Mouse (Mus musculus) heart, embryonic 16.5 days (tissue): ENCODE data around the gene Rnf133. TPM values are rescaled to one million over a fixed set of nuclear protein-coding genes. Genes with fewer than 3 reads are reported as not detected.

ENCODE experiments used
- ATAC-seq: fragments of 200-750 bp; cut with Nextera tagmentation; replicated peaks from 2 replicates; pipeline ENCODE4 v1.8.0; 2017; ENCODE audit warnings: moderate number of reproducible peaks; ENCODE audit not compliant: insufficient read depth, low FRiP score; ENCODE audit errors: extremely low read depth
- H3K27ac ChIP-seq: fragments of 300-500 bp; sonication (generic); 2 replicates; pipeline ENCODE4 v1.5.1; 2014; ENCODE audit warnings: mild to moderate bottlenecking, low read length, control low read depth, moderate library complexity
- H3K27me3 ChIP-seq: fragments of 300-500 bp; sonication (generic); 2 replicates; pipeline ENCODE4 v1.6.1; 2014; ENCODE audit warnings: low read length, mixed read lengths; ENCODE audit not compliant: control insufficient read depth, insufficient read depth
- H3K36me3 ChIP-seq: fragments of 300-500 bp; sonication (generic); 2 replicates; pipeline ENCODE4 v1.6.1; 2014; ENCODE audit not compliant: control insufficient read depth, insufficient read depth
- H3K4me1 ChIP-seq: fragments of 300-500 bp; sonication (generic); 2 replicates; pipeline ENCODE4 v1.6.1; 2014; ENCODE audit warnings: low read length, mixed read lengths; ENCODE audit not compliant: control insufficient read depth, insufficient read depth
- H3K4me2 ChIP-seq: fragments of 300-500 bp; sonication (generic); 2 replicates; pipeline ENCODE4 v1.6.1; 2014; ENCODE audit warnings: low read depth, mild to moderate bottlenecking, control low read depth, low read length
- H3K4me3 ChIP-seq: fragments of 300-500 bp; sonication (generic); 2 replicates; pipeline ENCODE4 v1.5.1; 2014; ENCODE audit warnings: mild to moderate bottlenecking, control low read depth, low read length
- H3K9ac ChIP-seq: fragments of 300-500 bp; sonication (generic); 2 replicates; pipeline ENCODE4 v1.6.1; 2014; ENCODE audit warnings: low read length, control low read depth
- H3K9me3 ChIP-seq: fragments of 300-500 bp; sonication (generic); replicated peaks from 2 replicates; pipeline ENCODE4 v1.6.1; 2016; ENCODE audit warnings: low read length; ENCODE audit not compliant: control insufficient read depth
- WGBS: fragments of 180-500 bp; shearing (Covaris S2); extraction: QIAGEN DNeasy Blood & Tissue Kit; methylation state at CpG from one replicate; pipeline ENCODE4 v1.1.7; 2014; 5-methylcytosine and 5-hydroxymethylcytosine counted together
- polyA plus RNA-seq: library from polyadenylated mRNA; unstranded; fragments of >200 nt; fragmentation: Nextera tagmentation; extraction: Ambion mirVana; gene quantifications from 2 replicates; pipeline ENCODE4 v1.2.1, GENCODE M21; 2015

Gene Rnf133
- not detected in 2 replicates for polyA plus RNA-seq

GRCm38 (mm10) chr6:23650205-23650604 is at the start of gene Rnf133:
Rnf133 (minus strand) TSS chr6:23650305.
- no peak for ATAC-seq
- H3K27me3 ChIP-seq = no peaks in the 10 kb centered on the region
- H3K9me3 ChIP-seq = no peaks in the 10 kb centered on the region
- H3K36me3 ChIP-seq = no peaks in the 10 kb centered on the region
- no peak within 1 kb of the TSS for H3K27ac ChIP-seq
- no peaks in the 10 kb centered on the region; the same call in 1 of the 2 replicates for H3K4me1 ChIP-seq
- no peak within 1 kb of the TSS for H3K4me2 ChIP-seq
- 83% methylated on average over 2 of the region's 2 CpGs for WGBS
- no peak within 1 kb of the TSS for H3K4me3 ChIP-seq
- no peak within 1 kb of the TSS for H3K9ac ChIP-seq

- WGBS = 74% methylated on average over 1 of the region's 1 CpGs
- ATAC-seq = no peak
- H3K27ac ChIP-seq = no peak overlapping the region
- no peaks in the 10 kb centered on the region for H3K9me3 ChIP-seq
- no peak overlapping the region for H3K4me2 ChIP-seq
- H3K9ac ChIP-seq = no peak overlapping the region
- H3K4me1 ChIP-seq = no peaks in the 10 kb centered on the region
- H3K4me3 ChIP-seq = no peak overlapping the region
- no peaks in the 10 kb centered on the region for H3K36me3 ChIP-seq
- no peaks in the 10 kb centered on the region for H3K27me3 ChIP-seq
These were observed 28.1 kb upstream of the Rnf133 start for GRCm38 (mm10) chr6:23678172-23678571.

- Histone ChIP-seq H3K27ac (no peak within 1 kb of the TSS), H3K9me3 (no peaks in the 10 kb centered on the region), H3K4me2 (no peak within 1 kb of the TSS), H3K9ac (no peak within 1 kb of the TSS), H3K36me3 (no peaks in the 10 kb centered on the region), H3K4me1 (peaks cover 3% of the 10 kb centered on the region; the same call in 1 of the 2 replicates), H3K4me3 (no peak within 1 kb of the TSS), H3K27me3 (no peaks in the 10 kb centered on the region)
- WGBS = 77% methylated on average over 2 of the region's 2 CpGs
- ATAC-seq = no peak
These were observed 4.9 kb upstream of the Rnf133 start, which contains the start of gene Rnf148 for GRCm38 (mm10) chr6:23655036-23655435. Rnf148 (minus strand) TSS chr6:23655136.

- Histone ChIP-seq H3K4me1 (no peaks in the 10 kb centered on the region; the same call in 1 of the 2 replicates), H3K36me3 (no peaks in the 10 kb centered on the region), H3K4me3 (no peak overlapping the region), H3K4me2 (no peak overlapping the region), H3K9me3 (no peaks in the 10 kb centered on the region), H3K9ac (no peak overlapping the region), H3K27ac (no peak overlapping the region), H3K27me3 (no peaks in the 10 kb centered on the region)
- WGBS = 53% methylated on average over 8 of the region's 8 CpGs
- no peak for ATAC-seq
These were observed 1.4 kb downstream of the Rnf133 start for GRCm38 (mm10) chr6:23648732-23649131.

- no peak overlapping the region for H3K9ac ChIP-seq
- H3K4me3 ChIP-seq = no peak overlapping the region
- H3K27me3 ChIP-seq = no peaks in the 10 kb centered on the region
- no peak overlapping the region for H3K4me2 ChIP-seq
- WGBS = 62% methylated on average over 7 of the region's 7 CpGs
- H3K4me1 ChIP-seq = no peaks in the 10 kb centered on the region; the same call in 1 of the 2 replicates
- no peak overlapping the region for H3K27ac ChIP-seq
- ATAC-seq = 0 out of 2 replicates have a peak, but pooled peaks have one; percentile 37
- no peaks in the 10 kb centered on the region for H3K36me3 ChIP-seq
- H3K9me3 ChIP-seq = no peaks in the 10 kb centered on the region
These were observed 2.4 kb downstream of the Rnf133 start for GRCm38 (mm10) chr6:23647627-23648247.

- Histone ChIP-seq H3K4me2 (no peak overlapping the region), H3K4me3 (no peak overlapping the region), H3K27me3 (no peaks in the 10 kb centered on the region), H3K4me1 (no peaks in the 10 kb centered on the region), H3K9ac (no peak overlapping the region), H3K9me3 (no peaks in the 10 kb centered on the region), H3K36me3 (no peaks in the 10 kb centered on the region), H3K27ac (no peak overlapping the region)
- no peak for ATAC-seq
- WGBS = 60% methylated on average over 3 of the region's 3 CpGs
These were observed 13.0 kb downstream of the Rnf133 start for GRCm38 (mm10) chr6:23637081-23637480.

- H3K4me2 ChIP-seq = no peak overlapping the region
- whole genome bisulfite sequencing = 83% methylated on average over 3 of the region's 3 CpGs
- no peak overlapping the region for H3K4me3 ChIP-seq
- H3K27ac ChIP-seq = no peak overlapping the region
- ATAC-seq = no peak
- H3K36me3 ChIP-seq = no peaks in the 10 kb centered on the region
- H3K4me1 ChIP-seq = peaks cover 2% of the 10 kb centered on the region; the same call in 1 of the 2 replicates
- H3K27me3 ChIP-seq = no peaks in the 10 kb centered on the region
- no peak overlapping the region for H3K9ac ChIP-seq
- no peaks in the 10 kb centered on the region for H3K9me3 ChIP-seq
These were observed 14.9 kb downstream of the Rnf133 start for GRCm38 (mm10) chr6:23635208-23635607.

- no peak overlapping the region for H3K4me3 ChIP-seq
- H3K27me3 ChIP-seq = no peaks in the 10 kb centered on the region
- H3K36me3 ChIP-seq = no peaks in the 10 kb centered on the region
- no peak overlapping the region for H3K9ac ChIP-seq
- 82% methylated on average over 9 of the region's 9 CpGs for WGBS
- ATAC-seq = no peak
- no peak overlapping the region for H3K27ac ChIP-seq
- H3K4me2 ChIP-seq = no peak overlapping the region
- no peaks in the 10 kb centered on the region for H3K9me3 ChIP-seq
- peaks cover 3% of the 10 kb centered on the region; the same call in 1 of the 2 replicates for H3K4me1 ChIP-seq
These were observed 16.1 kb downstream of the Rnf133 start for GRCm38 (mm10) chr6:23634016-23634415.

GRCm38 (mm10) chr6:23630465-23630864 is 19.6 kb downstream of the Rnf133 start:
- no peak for ATAC-seq
- Histone ChIP-seq H3K27ac (no peak overlapping the region), H3K27me3 (no peaks in the 10 kb centered on the region), H3K9ac (no peak overlapping the region), H3K4me1 (peaks cover 3% of the 10 kb centered on the region; the same call in 1 of the 2 replicates), H3K4me2 (no peak overlapping the region), H3K9me3 (no peaks in the 10 kb centered on the region), H3K4me3 (no peak overlapping the region), H3K36me3 (no peaks in the 10 kb centered on the region)
- 20% methylated on average over 4 of the region's 4 CpGs for WGBS
